Mouse (Mus musculus): ENCODE data around the gene Rem2.
A peak's percentile ranks its signal among the peaks of the same experiment; 100 is the strongest.

Gene Rem2

DNA sequence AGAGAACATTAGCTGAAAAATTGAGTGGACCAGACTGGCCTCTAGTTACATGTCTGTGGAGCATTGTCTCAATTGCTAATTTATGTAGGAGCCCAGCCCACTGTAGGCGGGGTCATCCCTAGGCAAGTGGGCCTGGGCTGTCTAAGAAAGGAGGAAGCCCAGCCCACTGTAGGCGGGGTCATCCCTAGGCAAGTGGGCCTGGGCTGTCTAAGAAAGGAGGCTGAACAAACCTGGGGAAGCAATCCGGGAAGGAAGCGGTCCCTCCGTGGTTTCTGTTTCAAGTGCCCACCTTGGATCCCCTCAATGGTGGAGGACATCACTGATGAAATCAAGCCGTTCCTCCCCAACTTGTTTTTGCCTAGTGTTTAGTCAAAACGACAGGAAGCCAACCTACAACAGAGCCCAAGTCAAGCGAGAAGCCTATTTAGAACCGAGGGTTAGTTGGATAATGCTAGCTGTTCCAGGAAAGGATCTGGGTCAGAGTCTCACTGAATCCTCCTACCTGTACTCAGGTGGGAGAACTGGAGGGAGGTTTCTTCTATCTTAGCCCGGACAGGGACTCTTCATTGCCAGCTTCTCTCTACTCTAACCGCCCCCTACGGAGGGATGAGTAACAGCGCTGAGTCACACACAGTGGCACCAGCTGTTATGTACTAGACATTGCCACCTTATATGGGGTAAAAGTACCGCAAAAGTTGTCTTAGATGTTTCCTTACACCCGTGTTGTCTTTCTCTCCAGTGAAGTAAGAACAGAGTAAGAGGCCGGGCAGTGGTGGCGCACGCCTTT lies 16.6 kb downstream of the Rem2 start:
- peak; percentile 70 for DNase-seq

DNA sequence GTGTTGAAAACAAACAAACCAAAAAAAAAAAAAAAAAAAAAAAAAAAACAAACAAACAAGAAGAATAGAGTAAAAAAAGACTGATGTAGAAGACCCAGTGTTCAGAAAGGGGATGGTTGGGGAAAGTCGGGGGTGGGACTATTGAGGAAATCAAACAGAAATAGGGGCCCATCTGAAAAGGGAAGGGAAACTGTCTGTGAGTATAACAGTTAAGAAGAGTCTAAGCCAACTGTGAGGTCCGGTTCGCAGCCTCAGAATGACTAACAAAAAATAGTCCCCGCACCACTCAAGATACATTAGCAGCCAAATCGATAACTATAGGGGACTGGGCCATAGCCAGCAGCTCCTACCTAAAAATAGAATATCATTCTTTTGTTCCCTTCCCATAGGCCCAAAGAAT lies 17.3 kb downstream of the Rem2 start:
- DNase-seq, result no peak

DNA sequence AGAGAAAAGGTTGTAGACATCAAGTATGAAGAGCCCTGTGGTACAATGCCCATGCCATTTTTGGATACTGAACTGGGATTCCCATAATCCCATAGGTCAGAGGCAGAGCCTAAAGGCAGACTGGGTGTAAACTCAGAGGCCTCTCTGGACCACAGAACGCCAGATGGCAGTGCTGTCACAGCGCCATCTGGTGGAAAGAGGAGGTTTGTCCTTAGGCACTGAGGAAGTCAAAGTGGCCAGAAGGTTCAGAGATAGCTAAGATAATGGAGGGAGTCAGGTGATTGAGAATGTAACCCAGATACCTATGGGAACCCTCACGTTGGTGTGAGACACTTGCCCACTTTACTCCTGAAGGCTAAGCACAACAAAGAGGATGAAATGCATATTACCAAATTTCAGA lies 18.3 kb downstream of the Rem2 start:
- DNase-seq, result peak; percentile 51

DNA sequence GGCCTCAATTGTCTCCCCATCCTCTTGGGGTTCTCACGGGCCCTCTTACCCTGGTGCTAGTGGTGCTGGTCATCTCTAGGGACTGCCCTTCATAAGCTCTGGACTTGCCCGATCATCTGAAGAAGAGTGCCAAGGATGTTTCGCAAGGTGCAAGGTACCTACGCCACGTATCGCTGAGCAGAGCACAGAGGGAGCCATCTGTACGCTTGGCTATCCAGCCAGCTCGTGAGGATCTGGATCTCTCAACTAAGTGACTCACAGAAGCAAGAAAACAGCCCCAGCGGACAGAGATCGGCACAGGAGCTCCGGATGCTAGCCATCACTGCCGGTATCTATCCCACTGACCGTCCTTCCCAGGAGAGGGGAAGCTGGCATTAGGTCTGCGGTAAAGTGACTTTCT lies 20.8 kb downstream of the Rem2 start:
- no peak for DNase-seq

DNA sequence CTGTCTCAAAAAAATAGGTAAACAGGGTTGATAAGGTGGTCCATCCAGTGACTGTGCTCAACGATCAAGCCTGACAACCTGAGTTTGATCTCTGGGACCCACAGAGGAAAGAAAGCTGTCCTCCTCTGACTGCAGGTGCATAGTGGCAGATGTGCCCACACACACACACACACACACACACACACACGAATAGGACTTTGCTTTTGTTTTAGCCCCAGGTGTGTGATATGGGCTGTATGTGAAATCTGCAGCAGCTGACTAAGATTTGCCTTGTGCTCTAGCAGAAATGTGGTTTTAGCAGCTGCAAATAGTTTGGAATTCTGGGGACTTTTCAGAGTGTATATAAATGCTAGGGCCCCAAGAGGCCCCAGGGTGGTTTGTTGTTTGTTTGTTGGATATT lies 23.4 kb downstream of the Rem2 start:
- DNase-seq, result no peak

DNA sequence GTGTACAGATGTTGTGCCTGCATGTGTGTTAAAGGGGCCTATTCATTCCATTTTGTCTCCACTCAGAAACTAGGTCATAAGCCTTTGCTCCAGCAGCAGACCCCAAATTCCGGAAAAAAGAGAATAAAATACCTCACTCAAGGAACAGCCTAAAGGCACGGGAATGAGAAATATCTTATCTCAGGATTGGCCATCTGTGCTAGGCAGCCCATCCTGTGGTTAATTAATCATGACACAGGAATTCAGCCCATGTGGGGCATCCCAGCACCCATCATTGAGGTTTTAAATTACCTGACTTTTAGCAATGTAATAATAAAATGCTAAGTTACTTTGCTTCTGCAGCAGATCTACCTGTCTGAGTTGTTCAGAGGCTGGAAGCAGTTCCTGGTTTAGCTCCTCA lies 25.5 kb downstream of the Rem2 start:
- DNase-seq, result no peak

DNA sequence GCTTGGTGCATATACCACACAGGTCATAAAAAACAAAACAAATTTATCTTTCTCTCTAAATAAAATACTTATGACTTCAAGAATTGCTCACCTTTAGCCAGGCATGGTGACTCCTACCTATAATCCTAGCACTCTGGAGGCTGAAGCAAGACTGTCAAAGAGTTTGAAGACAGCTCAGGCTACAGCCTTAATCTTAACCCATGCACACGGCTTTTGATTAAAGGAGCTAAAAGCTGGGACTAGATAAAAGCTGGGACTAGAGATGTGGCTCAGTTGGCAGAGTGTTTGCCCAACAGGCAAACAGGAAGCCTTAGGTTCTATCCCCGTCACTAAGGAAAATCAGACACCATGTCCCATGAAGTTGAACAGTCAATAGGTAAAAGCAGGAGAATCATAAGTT lies 27.2 kb downstream of the Rem2 start:
- no peak for DNase-seq

DNA sequence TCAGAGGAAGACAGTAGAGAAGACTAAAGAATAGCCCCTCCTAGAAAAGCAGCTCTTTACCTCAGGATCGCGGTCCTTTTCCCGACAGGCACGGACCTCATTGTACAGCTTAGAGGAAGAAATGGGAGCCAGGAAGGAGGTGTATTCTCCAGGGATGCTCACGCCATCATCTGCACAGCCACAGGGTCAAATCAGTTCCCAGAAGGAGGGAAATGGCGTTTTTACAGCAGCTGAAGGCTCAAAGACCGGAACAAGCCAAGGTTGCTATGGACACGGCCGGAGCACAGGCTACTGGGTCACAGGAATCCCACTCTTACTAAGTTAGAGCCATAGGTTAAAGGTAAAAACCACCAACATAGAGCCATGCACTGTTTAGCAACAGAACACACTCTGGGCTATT lies 33.9 kb downstream of the Rem2 start:
- DNase-seq, result no peak

DNA sequence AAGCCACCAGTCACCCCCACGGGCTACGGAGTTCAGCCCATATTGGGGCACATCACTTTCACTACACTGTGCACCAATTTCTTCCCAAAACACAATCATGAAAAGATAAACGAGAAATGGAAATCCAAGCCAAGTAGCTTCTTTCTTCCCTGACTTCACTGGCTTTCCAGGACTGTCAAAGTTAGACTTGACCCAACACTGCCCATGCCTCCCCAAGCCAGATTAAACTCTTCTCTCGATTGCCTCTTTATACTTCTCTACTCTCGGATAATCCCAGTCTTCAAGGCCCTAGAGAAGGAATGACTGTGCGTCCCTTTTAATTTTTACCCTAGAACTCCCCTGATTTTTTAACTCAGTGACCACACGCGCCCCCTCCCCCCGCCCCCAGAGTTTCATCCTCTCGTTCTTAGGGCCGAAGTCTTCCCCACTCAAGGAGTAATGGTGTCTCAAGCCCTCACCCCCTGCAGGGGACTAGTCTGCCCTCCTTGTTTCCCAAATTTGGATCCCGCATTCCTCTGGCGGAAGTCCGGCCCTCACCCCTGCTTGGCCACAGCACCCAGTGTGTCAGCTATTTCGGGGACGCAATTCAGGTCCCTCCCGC lies 40.9 kb downstream of the Rem2 start:
- no peak for DNase-seq

DNA sequence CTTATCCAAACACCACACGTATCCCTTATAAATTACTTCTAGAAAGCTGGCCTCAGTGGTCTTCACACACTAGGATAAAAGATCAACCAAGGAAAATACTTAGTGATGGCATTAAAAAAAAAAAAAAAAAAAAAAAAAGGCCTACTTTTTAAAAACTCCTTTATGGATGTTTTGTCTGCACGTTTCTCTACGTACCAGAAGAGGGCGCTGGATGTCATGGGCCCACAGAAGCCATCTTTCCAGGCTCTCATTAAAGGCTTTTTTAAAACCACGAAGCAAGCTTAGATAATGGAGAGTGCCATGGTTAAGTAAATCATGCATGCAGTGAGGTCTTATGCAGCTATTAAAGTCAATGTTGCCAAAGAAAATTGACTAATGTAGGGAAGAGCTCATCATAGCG lies 47.7 kb downstream of the Rem2 start:
- DNase-seq, result no peak

DNA sequence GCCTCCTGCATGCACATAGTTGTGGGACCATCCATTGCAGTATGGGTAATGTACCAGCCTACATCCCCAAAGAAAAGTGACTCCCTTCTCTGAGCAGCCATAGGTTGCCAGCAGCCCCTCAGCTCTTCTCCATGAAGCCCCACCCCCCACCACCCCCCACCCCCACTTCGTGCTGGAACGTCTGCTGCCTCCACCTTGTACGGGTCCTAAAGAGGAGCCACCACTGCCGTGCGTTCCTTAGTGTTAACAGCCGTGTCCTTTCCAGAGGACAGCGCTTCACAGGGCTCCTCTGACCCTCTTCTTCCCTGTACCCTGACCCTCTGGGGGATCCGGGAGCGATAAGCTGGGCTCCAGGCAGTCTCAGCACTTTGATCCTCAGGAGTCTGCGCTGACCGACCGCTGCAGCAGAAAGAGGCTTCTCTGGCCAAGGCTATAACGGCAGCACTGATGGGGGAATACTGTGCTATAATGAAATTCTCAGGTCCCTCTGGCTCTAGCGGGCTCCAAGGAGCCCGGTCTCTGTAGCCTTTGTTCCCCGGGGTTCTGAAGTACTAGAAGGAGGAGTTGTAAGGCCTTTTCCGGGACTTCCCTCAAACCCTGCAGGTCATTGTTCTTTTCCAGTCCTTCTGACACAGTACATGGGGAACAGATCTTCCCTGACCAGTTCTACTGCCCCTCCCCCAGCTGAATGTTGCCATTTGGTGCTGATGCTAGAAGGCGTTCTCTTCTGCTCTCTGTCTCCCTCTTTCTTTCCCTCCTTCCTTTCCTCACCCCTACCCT lies 51.5 kb downstream of the Rem2 start:
- DNase-seq, result no peak

DNA sequence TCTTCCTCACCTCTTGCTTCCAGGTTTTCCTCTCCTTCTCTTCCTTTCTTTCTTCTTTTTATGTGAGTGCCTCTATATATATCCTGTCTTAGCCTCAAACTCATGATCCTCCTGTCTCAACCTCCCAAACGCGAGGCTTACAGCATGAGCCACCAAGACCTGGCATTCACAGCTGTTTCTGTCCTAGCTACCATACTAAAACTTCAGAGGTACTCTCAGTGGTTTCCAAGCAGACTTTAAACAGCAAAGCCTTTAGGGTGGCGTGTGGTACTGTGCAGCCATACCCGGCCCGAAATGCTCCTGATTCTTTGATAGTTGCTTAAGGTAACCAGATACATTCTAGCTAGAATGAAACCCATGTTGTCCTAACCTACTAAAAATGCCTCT lies 52.1 kb downstream of the Rem2 start:
- DNase-seq, result no peak

DNA sequence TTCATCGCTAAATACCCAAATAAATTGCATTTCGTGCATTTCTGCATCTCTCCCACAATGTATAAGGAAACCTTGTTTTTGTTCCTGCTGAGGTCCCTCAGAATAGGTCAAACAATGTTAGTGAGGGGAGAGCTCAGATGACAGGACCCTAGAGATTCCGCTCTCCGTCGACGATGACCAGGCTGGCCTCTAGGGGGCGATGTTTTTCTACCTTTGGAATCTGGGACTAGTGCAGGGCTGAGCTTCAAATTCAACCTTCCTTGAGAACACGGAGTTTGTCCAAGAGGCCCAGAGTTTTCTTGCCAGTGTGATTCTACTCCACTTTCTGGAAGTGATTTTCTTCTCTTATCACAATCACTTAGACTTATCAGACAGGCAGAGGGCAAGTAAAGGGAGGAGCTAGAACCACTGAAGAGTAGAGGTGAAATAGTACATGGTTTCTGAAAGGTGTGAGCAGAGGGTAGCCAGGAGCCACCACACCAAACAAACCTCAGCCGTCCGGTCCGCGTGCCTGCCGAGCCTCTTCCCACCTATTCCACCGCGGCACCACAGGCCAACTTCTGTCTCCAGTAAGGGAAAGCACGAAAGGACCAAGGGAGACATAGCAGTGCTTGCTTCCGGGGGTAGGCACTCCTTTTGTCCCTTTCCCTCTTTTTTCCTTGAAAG lies 52.7 kb downstream of the Rem2 start:
- DNase-seq, result peak; percentile 78

Measured in right cerebral cortex, postnatal 25 days (tissue).